Mouse (Mus musculus): ENCODE data around the gene Zpbp.

- TF ChIP-seq CTCF (IDR thresholded peaks at IDR 0.05; ENCODE audit: low read depth) (no peak), EP300 (optimal IDR thresholded peaks at IDR 0.05) (no peak)
These were observed 204.9 kb downstream of the Zpbp start for GRCm38 (mm10) chr11:11257348-11257747.

Measured in stomach, postnatal 0 days (tissue).